Mouse (Mus musculus): ENCODE measurements around the gene Ppp1r9a.
"Not testable (repeated sequence)": the region's sequence is repeated elsewhere in the genome, so short reads cannot be mapped to it uniquely, and the experiment has no call there.

The Ppp1r9a gene

GRCm38 (mm10) chr6:4902674-4903324, at the start of gene Ppp1r9a:
Gene Ppp1r9a (plus strand): TSS chr6:4902917.
- DNase-seq (ENCODE audit: low read depth, low spot score), result peak; percentile 32

- no peak for DNase-seq (ENCODE audit: low read depth, low spot score)
Observed at GRCm38 (mm10) chr6:4855236-4855635, 47.5 kb upstream of the Ppp1r9a start.

GRCm38 (mm10) chr6:4856919-4857318, 45.8 kb upstream of the Ppp1r9a start:
- no peak for DNase-seq (ENCODE audit: low read depth, low spot score)

- DNase-seq (ENCODE audit: low read depth, low spot score), result no peak
Observed at GRCm38 (mm10) chr6:4884316-4884715, 18.4 kb upstream of the Ppp1r9a start.

GRCm38 (mm10) chr6:4889544-4889943, 13.2 kb upstream of the Ppp1r9a start:
- no peak for DNase-seq (ENCODE audit: low read depth, low spot score)

GRCm38 (mm10) chr6:4892417-4892816, 10.3 kb upstream of the Ppp1r9a start:
- DNase-seq (ENCODE audit: low read depth, low spot score), result no peak

- DNase-seq (ENCODE audit: low read depth, low spot score), result not testable (repeated sequence)
Observed at GRCm38 (mm10) chr6:4893312-4893711, 9.4 kb upstream of the Ppp1r9a start.

GRCm38 (mm10) chr6:4899906-4900305, 2.8 kb upstream of the Ppp1r9a start:
- DNase-seq (ENCODE audit: low read depth, low spot score), result no peak

GRCm38 (mm10) chr6:4903325-4904054, 773 bp downstream of the Ppp1r9a start:
- peak; percentile 50 for DNase-seq (ENCODE audit: low read depth, low spot score)

- DNase-seq (ENCODE audit: low read depth, low spot score), result no peak
Observed at GRCm38 (mm10) chr6:4904055-4904450, 1.3 kb downstream of the Ppp1r9a start.

- DNase-seq (ENCODE audit: low read depth, low spot score), result no peak
Observed at GRCm38 (mm10) chr6:4910042-4910634, 7.4 kb downstream of the Ppp1r9a start.

GRCm38 (mm10) chr6:4918470-4918869, 15.8 kb downstream of the Ppp1r9a start:
- no peak for DNase-seq (ENCODE audit: low read depth, low spot score)

- DNase-seq (ENCODE audit: low read depth, low spot score), result not testable (repeated sequence)
Observed at GRCm38 (mm10) chr6:4923791-4924190, 21.1 kb downstream of the Ppp1r9a start.

GRCm38 (mm10) chr6:4925966-4926687, 23.4 kb downstream of the Ppp1r9a start:
- no peak for DNase-seq (ENCODE audit: low read depth, low spot score)

- no peak for DNase-seq (ENCODE audit: low read depth, low spot score)
Observed at GRCm38 (mm10) chr6:4930321-4930720, 27.6 kb downstream of the Ppp1r9a start.

- DNase-seq (ENCODE audit: low read depth, low spot score), result peak; percentile 9
Observed at GRCm38 (mm10) chr6:4938901-4939300, 36.2 kb downstream of the Ppp1r9a start.

- DNase-seq (ENCODE audit: low read depth, low spot score), result no peak
Observed at GRCm38 (mm10) chr6:4940086-4940485, 37.4 kb downstream of the Ppp1r9a start.

GRCm38 (mm10) chr6:4940639-4941038, 37.9 kb downstream of the Ppp1r9a start:
- no peak for DNase-seq (ENCODE audit: low read depth, low spot score)

- no peak for DNase-seq (ENCODE audit: low read depth, low spot score)
Observed at GRCm38 (mm10) chr6:4943821-4944220, 41.1 kb downstream of the Ppp1r9a start.

GRCm38 (mm10) chr6:4948056-4948455, 45.3 kb downstream of the Ppp1r9a start:
- no peak for DNase-seq (ENCODE audit: low read depth, low spot score)

- no peak for DNase-seq (ENCODE audit: low read depth, low spot score)
Observed at GRCm38 (mm10) chr6:4949701-4950100, 47.0 kb downstream of the Ppp1r9a start.
